Mouse (Mus musculus) spleen, adult 2 months (tissue): Measurements from ENCODE around the gene Gp1ba. TPM values are rescaled to one million over a fixed set of nuclear protein-coding genes. Genes with fewer than 3 reads are reported as not detected.
A peak's percentile ranks its signal among the peaks of the same experiment; 100 is the strongest.

ENCODE experiments used
- DNase-seq, 2 experiments: peaks; one replicate each; pipeline versions ENCODE4 v3.0.0 to v3.0.0-alpha.2; 2012 to 2021; ENCODE audit warnings: low spot score in 2 of 2, low read depth in 1 of 2
- H3K27ac ChIP-seq: fragments of 200-500 bp; 2 replicates; pipeline ENCODE4 v1.5.1; 2012; ENCODE audit warnings: low read length, inconsistent platforms; ENCODE audit not compliant: insufficient read depth
- H3K27me3 ChIP-seq: fragments of 200-500 bp; 2 replicates; pipeline ENCODE4 v1.6.1; 2012; ENCODE audit warnings: mild to moderate bottlenecking, moderate library complexity, low read length, inconsistent platforms; ENCODE audit not compliant: control insufficient read depth, insufficient read depth
- H3K36me3 ChIP-seq: fragments of 200-500 bp; 2 replicates; pipeline ENCODE4 v1.6.1; 2012; ENCODE audit warnings: mild to moderate bottlenecking, low read length, inconsistent platforms; ENCODE audit not compliant: control insufficient read depth, insufficient read depth
- H3K4me1 ChIP-seq: fragments of 200-500 bp; 2 replicates; pipeline ENCODE4 v1.6.1; 2011; ENCODE audit warnings: inconsistent platforms; ENCODE audit not compliant: control insufficient read depth, insufficient read depth, insufficient read length
- H3K4me3 ChIP-seq: fragments of 200-500 bp; 2 replicates; pipeline ENCODE4 v1.5.1; 2011; ENCODE audit warnings: mild to moderate bottlenecking, inconsistent platforms; ENCODE audit not compliant: insufficient read depth, insufficient read length; ENCODE audit errors: extremely low read depth
- CTCF ChIP-seq: fragments of 200-500 bp; IDR thresholded peaks from 2 replicates; pipeline ENCODE4 v1.5.1; 2011; ENCODE audit warnings: mild to moderate bottlenecking, inconsistent platforms; ENCODE audit not compliant: insufficient read depth, insufficient read length, insufficient replicate concordance; ENCODE audit errors: extremely low read depth
- POLR2A ChIP-seq: fragments of 200-500 bp; IDR thresholded peaks from 2 replicates; pipeline ENCODE4 v1.6.1; 2011; ENCODE audit warnings: low read depth, low read length, inconsistent platforms
- WGBS: fragments of 180-500 bp; shearing (Covaris S2); methylation state at CpG from one replicate; pipeline ENCODE4 v1.1.7; 2018; 5-methylcytosine and 5-hydroxymethylcytosine counted together
- polyA plus RNA-seq: library from polyadenylated mRNA; depleted of rRNA; stranded (reverse); fragments of >200 nt; gene quantifications from 2 replicates; pipeline ENCODE4 v1.2.3, GENCODE M21; 2012; rRNA removed

Gp1ba gene
- polyA plus RNA-seq, 1 experiment = 9.3 TPM

- no peak for DNase-seq
- Histone ChIP-seq H3K4me3 (peak overlapping the region; percentile 90), H3K4me1 (peaks cover 6% of the 10 kb centered on the region; the same call in 1 of the 2 replicates), H3K27me3 (no peaks in the 10 kb centered on the region), H3K27ac (peak overlapping the region; percentile 89), H3K36me3 (peaks cover 9% of the 10 kb centered on the region)
- WGBS = 6% methylated on average over 16 of the region's 16 CpGs
- no peak for TF ChIP-seq CTCF
- no peak for TF ChIP-seq POLR2A
Measured at GRCm38 (mm10) chr11:70686901-70687566, 48.1 kb downstream of the Gp1ba start.

DNA sequence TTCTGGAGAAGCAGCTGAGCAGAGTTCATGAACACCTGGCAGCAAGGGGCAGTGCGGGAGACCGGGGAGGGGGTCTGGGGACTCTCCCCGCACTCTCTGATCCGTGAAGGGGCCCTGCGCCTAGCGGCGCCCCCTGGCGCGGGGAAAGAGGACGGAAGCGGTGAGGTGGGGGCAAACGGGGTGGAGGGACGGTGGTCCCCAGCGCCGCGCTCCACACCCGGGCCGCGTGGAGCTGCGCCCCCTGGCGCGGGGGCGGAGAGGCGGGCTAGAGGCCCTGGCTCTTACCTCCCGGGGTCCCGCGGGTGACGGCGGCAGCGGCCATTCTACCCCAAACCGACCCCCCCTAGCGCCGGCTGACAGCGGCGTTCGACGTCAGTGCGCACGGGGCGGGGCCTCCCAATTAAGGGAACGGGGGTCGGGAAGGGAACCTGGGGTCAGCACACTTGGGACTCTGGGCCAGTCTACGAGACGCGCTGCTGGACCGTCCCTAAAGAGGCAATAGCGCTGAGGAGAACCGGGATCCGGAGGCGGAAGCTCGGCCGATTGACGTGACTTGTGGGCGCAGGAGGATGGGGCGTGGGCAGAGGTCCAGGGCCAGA is 48.8 kb downstream of the Gp1ba start, which contains the start of gene Camta2:
Camta2 (minus strand) TSS at position 505 of the 599 bp plus-strand sequence.
- Histone ChIP-seq H3K27ac (peak within 1 kb of the TSS; percentile 89), H3K4me1 (peaks cover 6% of the 10 kb centered on the region; the same call in 1 of the 2 replicates), H3K36me3 (peaks cover 9% of the 10 kb centered on the region), H3K27me3 (no peaks in the 10 kb centered on the region), H3K4me3 (peak within 1 kb of the TSS; percentile 90)
- DNase-seq = peak; percentile 36 to 81
- TF ChIP-seq CTCF (peak; percentile 38; the same call in 1 of the 2 replicates), POLR2A (peak; percentile 53)
- under 1% methylated on average over 55 of the region's 55 CpGs for WGBS

DNA sequence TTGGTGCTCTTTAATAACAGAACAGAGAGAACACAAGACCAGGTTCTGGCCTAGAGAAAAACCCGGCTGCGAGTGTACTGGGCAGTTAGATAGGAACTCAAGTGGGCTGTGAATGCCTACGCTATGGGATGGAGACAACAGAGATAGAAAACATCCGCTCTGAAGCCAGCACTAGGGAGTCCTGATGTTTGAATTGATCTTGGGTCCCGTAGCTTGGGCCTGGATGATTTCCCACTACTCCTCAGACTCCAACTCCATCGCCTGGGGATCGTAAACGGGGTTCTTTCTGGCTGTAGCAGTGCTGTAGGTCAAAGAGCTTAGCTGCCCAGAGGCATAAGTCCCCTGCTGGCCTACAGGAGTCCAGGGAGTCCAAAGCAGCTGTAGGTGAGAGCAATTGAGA is 49.5 kb downstream of the Gp1ba start:
- no peak for DNase-seq
- H3K4me3 ChIP-seq = peak overlapping the region; percentile 90; the same call in 1 of the 2 replicates
- TF ChIP-seq CTCF (no peak), POLR2A (no peak)
- peaks cover 7% of the 10 kb centered on the region for H3K36me3 ChIP-seq
- 47% methylated on average over 8 of the region's 8 CpGs for WGBS
- peaks cover 6% of the 10 kb centered on the region; the same call in 1 of the 2 replicates for H3K4me1 ChIP-seq
- H3K27ac ChIP-seq = peak overlapping the region; percentile 89
- H3K27me3 ChIP-seq = no peaks in the 10 kb centered on the region

DNA sequence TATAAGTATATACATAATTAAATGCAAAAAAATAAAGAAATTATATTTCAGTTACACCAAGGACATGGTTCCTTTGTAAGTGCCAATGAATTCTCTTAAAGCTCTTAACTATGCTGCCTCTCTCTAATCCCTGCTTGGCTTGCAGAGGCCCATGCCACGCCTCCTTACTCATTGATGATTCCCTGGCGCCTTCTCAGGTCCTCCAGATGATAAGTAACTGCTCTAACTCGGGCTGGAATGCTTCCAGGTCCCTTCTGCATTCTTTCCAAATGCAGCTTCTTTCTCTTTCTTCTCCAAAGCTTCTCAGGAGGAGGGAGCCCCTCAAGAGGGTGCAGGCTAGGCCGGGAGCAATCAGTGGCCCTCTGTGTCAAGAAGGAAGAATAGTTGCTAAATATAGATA is 50.7 kb downstream of the Gp1ba start:
- H3K4me1 ChIP-seq = peaks cover 6% of the 10 kb centered on the region; the same call in 1 of the 2 replicates
- no peaks in the 10 kb centered on the region for H3K27me3 ChIP-seq
- no peak overlapping the region for H3K4me3 ChIP-seq
- DNase-seq = no peak
- no peak for TF ChIP-seq CTCF
- no peak for TF ChIP-seq POLR2A
- no peaks in the 10 kb centered on the region; the same call in 1 of the 2 replicates for H3K36me3 ChIP-seq
- WGBS = 77% methylated on average over 4 of the region's 4 CpGs
- no peak overlapping the region for H3K27ac ChIP-seq

Other genes starting within 250 kb of the Gp1ba start
- 15.5 and 17.9 TPM in 2 replicates for gene Pelp1, start 229.1 kb upstream of the Gp1ba start, polyA plus RNA-seq
- 145 TPM in 2 replicates for gene Arrb2, start 206.5 kb upstream of the Gp1ba start, polyA plus RNA-seq
- 24.6 and 29.2 TPM in 2 replicates for gene Med11, start 187.2 kb upstream of the Gp1ba start, polyA plus RNA-seq
- 10.5 and 10.6 TPM in 2 replicates for gene Zmynd15, start 179.7 kb upstream of the Gp1ba start, polyA plus RNA-seq
- gene Cxcl16, start 179.1 kb upstream of the Gp1ba start, polyA plus RNA-seq = 28.8 TPM in 2 replicates
- 0.77 and 1.3 TPM in 2 replicates for gene Tm4sf5, start 133.9 kb upstream of the Gp1ba start, polyA plus RNA-seq
- gene Vmo1, start 124.5 kb upstream of the Gp1ba start, polyA plus RNA-seq = 0.25 and 0.32 TPM in 2 replicates
- gene Gltpd2, start 119.9 kb upstream of the Gp1ba start, polyA plus RNA-seq = 0.18 TPM in 1 of 2 replicates, not detected in the other
- 125 and 155 TPM in 2 replicates for gene Psmb6, start 113.8 kb upstream of the Gp1ba start, polyA plus RNA-seq
- not detected in 2 replicates for gene Gm40193, start 106.2 kb upstream of the Gp1ba start, polyA plus RNA-seq
- gene Pld2, start 99.1 kb upstream of the Gp1ba start, polyA plus RNA-seq = 12.3 and 13.9 TPM in 2 replicates
- 74.8 and 91.9 TPM in 2 replicates for gene Mink1, start 76.2 kb upstream of the Gp1ba start, polyA plus RNA-seq
- not detected in 2 replicates for gene 4930544D05Rik, start 23.3 kb upstream of the Gp1ba start, polyA plus RNA-seq
- 0.66 and 0.99 TPM in 2 replicates for gene Chrne, start 19.9 kb upstream of the Gp1ba start, polyA plus RNA-seq
- gene Rnf167, start 8.1 kb downstream of the Gp1ba start, polyA plus RNA-seq = 137 and 158 TPM in 2 replicates
- 73.0 and 78.7 TPM in 2 replicates for gene Slc25a11, start 8.4 kb downstream of the Gp1ba start, polyA plus RNA-seq
- gene Pfn1, start 15.5 kb downstream of the Gp1ba start, polyA plus RNA-seq = 2,122 and 3,201 TPM in 2 replicates
- gene Eno3, start 18.1 kb downstream of the Gp1ba start, polyA plus RNA-seq = 15.3 and 20.0 TPM in 2 replicates
- 20.0 and 20.2 TPM in 2 replicates for gene Spag7, start 30.3 kb downstream of the Gp1ba start, polyA plus RNA-seq
- 36.6 and 38.8 TPM in 2 replicates for gene Camta2, start 49.0 kb downstream of the Gp1ba start, polyA plus RNA-seq
- gene Inca1, start 61.0 kb downstream of the Gp1ba start, polyA plus RNA-seq = 0.70 and 0.76 TPM in 2 replicates
- 17.5 and 19.5 TPM in 2 replicates for gene Kif1c, start 61.4 kb downstream of the Gp1ba start, polyA plus RNA-seq
- 1.2 and 1.4 TPM in 2 replicates for gene Zfp3, start 125.1 kb downstream of the Gp1ba start, polyA plus RNA-seq
- 6.8 and 7.6 TPM in 2 replicates for gene Scimp, start 173.5 kb downstream of the Gp1ba start, polyA plus RNA-seq
- gene Rabep1, start 205.7 kb downstream of the Gp1ba start, polyA plus RNA-seq = 2.3 TPM in 2 replicates